8 mouse cellular contexts compared by ENCODE assay signal in the genomic region with DNA sequence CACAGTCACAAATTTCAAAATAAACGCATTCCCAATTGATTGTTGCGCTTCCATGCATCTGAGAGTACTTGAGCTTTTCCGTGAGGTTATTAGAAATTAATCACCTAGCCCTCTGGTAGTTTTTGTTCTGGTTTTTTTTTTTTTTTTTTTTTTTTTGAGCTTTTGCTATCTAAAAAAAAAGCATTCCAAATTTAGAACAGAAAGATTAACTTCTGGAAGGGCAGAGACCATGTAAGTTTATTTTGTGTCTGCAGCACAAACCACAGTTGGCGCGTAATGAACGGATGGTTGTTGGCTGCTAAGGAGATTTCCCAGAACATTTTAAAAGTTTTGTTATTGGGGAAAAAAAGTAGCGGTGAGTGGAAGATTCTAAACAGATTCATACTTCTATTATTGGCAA. TPM values are rescaled to one million over a fixed set of nuclear protein-coding genes. Genes with fewer than 3 reads are reported as not detected.
DNase-seq lines count a peak whose midpoint lies in the region; ATAC-seq lines count a peak whose summit lies in the region.

No protein-coding gene starts in this region.

- H3K4me3 ChIP-seq in kidney, embryonic 15.5 days (replicated peaks) = peak overlapping the region; percentile 86
- H3K4me3 ChIP-seq in brown adipose tissue, adult 24 weeks (ENCODE audit: insufficient read depth, low read depth, low read length) = peak overlapping the region; percentile 87
- H3K4me3 ChIP-seq in hindbrain, embryonic 14.5 days (replicated peaks; ENCODE audit: low read length) = peak overlapping the region; percentile 87
- peak overlapping the region; percentile 97 for H3K4me3 ChIP-seq in midbrain, embryonic 14.5 days (replicated peaks; ENCODE audit: low read depth, low read length)

- peaks cover 13% of the 10 kb centered on the region; the same call in 1 of the 2 replicates for H3K4me1 ChIP-seq in kidney, embryonic 15.5 days
- no peaks in the 10 kb centered on the region for H3K4me1 ChIP-seq in brown adipose tissue, adult 24 weeks (ENCODE audit: control insufficient read depth, insufficient read depth, insufficient read length, low read length)
- H3K4me1 ChIP-seq in hindbrain, embryonic 14.5 days (replicated peaks; ENCODE audit: control insufficient read depth, insufficient read depth, low read length) = peaks cover 19% of the 10 kb centered on the region
- H3K4me1 ChIP-seq in midbrain, embryonic 14.5 days (ENCODE audit: control insufficient read depth, insufficient read depth, low read length) = peaks cover 18% of the 10 kb centered on the region

- H3K36me3 ChIP-seq in kidney, embryonic 15.5 days = no peaks in the 10 kb centered on the region
- no peaks in the 10 kb centered on the region; the same call in 1 of the 2 replicates for H3K36me3 ChIP-seq in hindbrain, embryonic 14.5 days (replicated peaks; ENCODE audit: control insufficient read depth, insufficient read depth)
- H3K36me3 ChIP-seq in midbrain, embryonic 14.5 days (ENCODE audit: control insufficient read depth, insufficient read depth, low read length) = no peaks in the 10 kb centered on the region

- H3K4me2 ChIP-seq in kidney, embryonic 15.5 days = peak overlapping the region; percentile 87
- H3K4me2 ChIP-seq in hindbrain, embryonic 14.5 days (replicated peaks) = peak overlapping the region; percentile 77
- H3K4me2 ChIP-seq in midbrain, embryonic 14.5 days (ENCODE audit: low read length) = peak overlapping the region; percentile 84

- WGBS in kidney, embryonic 15.5 days = 54% methylated on average over 7 of the region's 7 CpGs
- WGBS in hindbrain, embryonic 14.5 days = 66% methylated on average over 7 of the region's 7 CpGs
- WGBS in midbrain, embryonic 14.5 days = 68% methylated on average over 7 of the region's 7 CpGs

- H3K27ac ChIP-seq in kidney, embryonic 15.5 days = peak overlapping the region; percentile 96; the same call in 1 of the 2 replicates
- peak overlapping the region; percentile 95 for H3K27ac ChIP-seq in brown adipose tissue, adult 24 weeks (replicated peaks; ENCODE audit: low read depth, low read length)
- peak overlapping the region; percentile 94 for H3K27ac ChIP-seq in hindbrain, embryonic 14.5 days
- peak overlapping the region; percentile 96 for H3K27ac ChIP-seq in midbrain, embryonic 14.5 days (replicated peaks; ENCODE audit: low read depth, low read length)

- DNase-seq in kidney, adult 11 months = no peak
- DNase-seq in hindbrain, embryonic 14.5 days (ENCODE audit: low spot score) = no peak
- DNase-seq in midbrain, embryonic 14.5 days = no peak
- no peak for DNase-seq in urinary bladder, postnatal 4 days (ENCODE audit: low spot score in 2 of 2)
- DNase-seq in adrenal gland, adult 18-20 months (ENCODE audit: low spot score in 2 of 2) = no peak
- no peak for DNase-seq in thymus, postnatal 25 days

- H3K9ac ChIP-seq in kidney, embryonic 15.5 days = peak overlapping the region; percentile 92
- H3K9ac ChIP-seq in hindbrain, embryonic 14.5 days = peak overlapping the region; percentile 90
- H3K9ac ChIP-seq in midbrain, embryonic 14.5 days (replicated peaks; ENCODE audit: low read length) = peak overlapping the region; percentile 93; the same call in 1 of the 2 replicates

- no peak for ATAC-seq in kidney, embryonic 15.5 days (replicated peaks; ENCODE audit: low FRiP score)
- ATAC-seq in hindbrain, embryonic 14.5 days (ENCODE audit: low FRiP score) = no peak
- no peak for ATAC-seq in midbrain, embryonic 14.5 days (ENCODE audit: low FRiP score, low TSS enrichment)

- H3K27me3 ChIP-seq in kidney, embryonic 15.5 days = no peaks in the 10 kb centered on the region
- H3K27me3 ChIP-seq in hindbrain, embryonic 14.5 days (ENCODE audit: control insufficient read depth, insufficient read depth, low read length) = no peaks in the 10 kb centered on the region
- H3K27me3 ChIP-seq in midbrain, embryonic 14.5 days (ENCODE audit: control insufficient read depth, insufficient read depth, low read length) = no peaks in the 10 kb centered on the region

- no peaks in the 10 kb centered on the region for H3K9me3 ChIP-seq in kidney, embryonic 15.5 days (replicated peaks)
- H3K9me3 ChIP-seq in hindbrain, embryonic 14.5 days (ENCODE audit: control insufficient read depth, low read length) = no peaks in the 10 kb centered on the region
- no peaks in the 10 kb centered on the region for H3K9me3 ChIP-seq in midbrain, embryonic 14.5 days (ENCODE audit: control insufficient read depth, low read length)

RNA-seq across cellular contexts. Expression of gene Prkacb, which starts 0.8 kb away (rescaled TPM):
- polyA plus RNA-seq in kidney, embryonic 15.5 days (2015; fragmentation: Nextera tagmentation; extraction: Ambion mirVana) = 60.9 and 62.5 TPM in 2 replicates
- 31.6 and 32.9 TPM in 2 replicates for polyA plus RNA-seq in brown adipose tissue, adult 24 weeks (2012; ENCODE audit: insufficient read depth, insufficient read length, missing spikeins)
- 216 and 258 TPM in 2 replicates for polyA plus RNA-seq in hindbrain, embryonic 14.5 days (2014; fragmentation: Nextera tagmentation; extraction: Ambion mirVana)
- polyA plus RNA-seq in midbrain, embryonic 14.5 days (2014; fragmentation: Nextera tagmentation; extraction: Ambion mirVana) = 143 and 186 TPM in 2 replicates
- 100 to 1,000 TPM in 1 of 2 experiments, 10 to 100 TPM in 1; 99.8 to 120 TPM for total RNA-seq in adrenal gland, adult 18-20 months (2021)

RNA-seq across cellular contexts. Expression of gene Ttll7, which starts 38.5 kb away (rescaled TPM):
- 1.5 and 1.8 TPM in 2 replicates for polyA plus RNA-seq in kidney, embryonic 15.5 days (2015; fragmentation: Nextera tagmentation; extraction: Ambion mirVana)
- 0.59 and 2.3 TPM in 2 replicates for polyA plus RNA-seq in brown adipose tissue, adult 24 weeks (2012; ENCODE audit: insufficient read depth, insufficient read length, missing spikeins)
- polyA plus RNA-seq in hindbrain, embryonic 14.5 days (2014; fragmentation: Nextera tagmentation; extraction: Ambion mirVana) = 8.8 and 10.2 TPM in 2 replicates
- polyA plus RNA-seq in midbrain, embryonic 14.5 days (2014; fragmentation: Nextera tagmentation; extraction: Ambion mirVana) = 8.4 and 10.2 TPM in 2 replicates
- 1 to 10 TPM; 5.1 to 7.7 TPM for total RNA-seq in adrenal gland, adult 18-20 months (2021)
